Mouse (Mus musculus) gastrocnemius, adult 8-10 months (tissue): ENCODE results near the gene Ddx39. TPM values are rescaled to one million over a fixed set of nuclear protein-coding genes. Genes with fewer than 3 reads are reported as not detected.

Source experiments
- DNase-seq, 2 experiments: peaks; one replicate each; pipeline ENCODE4 v3.0.0; 2022; ENCODE audit warnings: low spot score in 2 of 2
- total RNA-seq, 4 experiments: library from RNA; stranded (reverse); gene quantifications; 2 replicates each; pipeline ENCODE4 v1.2.4; 2022

Gene Ddx39
- total RNA-seq, 4 experiments from 2014 or later = 10.6 to 12.0 (median 11.7) TPM

DNA sequence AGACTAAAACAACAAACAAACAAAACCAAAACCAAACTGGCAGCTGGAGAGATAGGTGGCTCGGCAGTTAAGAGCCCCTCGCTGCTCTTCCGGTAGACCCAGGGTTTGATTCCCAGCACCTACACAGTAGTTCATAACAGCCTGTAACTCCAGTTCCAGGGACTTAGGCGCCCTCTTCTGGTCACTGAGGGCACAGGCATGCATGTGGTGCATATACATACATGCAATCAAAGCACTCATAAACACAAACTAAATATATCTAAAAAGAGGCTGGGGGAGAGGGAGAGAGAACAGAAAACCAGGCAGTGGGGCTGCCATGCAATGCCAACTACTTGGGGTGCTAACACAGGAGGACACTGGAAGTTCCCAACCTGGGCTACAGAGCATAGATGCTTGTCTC lies 22.4 kb downstream of the Ddx39 start:
- DNase-seq = no peak

DNA sequence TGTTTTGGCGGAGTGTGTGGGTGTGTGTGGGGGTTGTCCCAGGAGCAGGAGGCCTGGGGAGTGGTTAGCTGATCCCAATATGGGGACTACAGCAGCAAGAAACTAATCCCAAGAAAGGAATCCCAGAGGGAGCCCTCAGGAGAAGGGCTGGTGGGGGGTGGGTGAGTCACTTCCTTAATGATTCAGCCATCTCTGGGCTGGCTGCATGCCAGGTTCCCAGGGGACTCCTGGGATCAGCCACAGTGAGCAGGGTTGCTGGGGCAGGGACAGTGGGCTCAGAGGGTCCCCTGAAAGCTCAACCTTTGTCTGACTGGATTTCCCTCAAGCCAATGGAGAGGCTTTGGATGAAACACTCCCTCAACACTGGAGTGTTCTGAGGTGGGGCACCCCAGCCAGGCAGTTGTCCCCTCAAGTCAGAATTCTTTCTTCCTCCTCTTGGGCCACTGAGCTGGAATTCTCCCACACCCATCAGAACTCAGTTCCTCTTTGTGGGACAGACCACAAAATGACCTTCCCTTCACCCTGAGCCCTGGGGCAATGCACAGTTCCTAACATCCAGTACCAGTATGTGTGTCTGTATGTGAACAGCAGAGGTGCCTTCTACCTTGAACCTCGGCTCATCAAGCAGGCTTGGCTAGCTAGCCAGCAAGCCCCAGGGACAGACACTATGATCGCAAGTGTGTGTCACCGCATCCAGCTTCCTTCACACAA lies 23.0 kb downstream of the Ddx39 start:
- DNase-seq = peak; percentile 46 to 64

GRCm38 (mm10) chr8:83738949-83739710 lies 24.2 kb downstream of the Ddx39 start:
- DNase-seq = no peak

DNA sequence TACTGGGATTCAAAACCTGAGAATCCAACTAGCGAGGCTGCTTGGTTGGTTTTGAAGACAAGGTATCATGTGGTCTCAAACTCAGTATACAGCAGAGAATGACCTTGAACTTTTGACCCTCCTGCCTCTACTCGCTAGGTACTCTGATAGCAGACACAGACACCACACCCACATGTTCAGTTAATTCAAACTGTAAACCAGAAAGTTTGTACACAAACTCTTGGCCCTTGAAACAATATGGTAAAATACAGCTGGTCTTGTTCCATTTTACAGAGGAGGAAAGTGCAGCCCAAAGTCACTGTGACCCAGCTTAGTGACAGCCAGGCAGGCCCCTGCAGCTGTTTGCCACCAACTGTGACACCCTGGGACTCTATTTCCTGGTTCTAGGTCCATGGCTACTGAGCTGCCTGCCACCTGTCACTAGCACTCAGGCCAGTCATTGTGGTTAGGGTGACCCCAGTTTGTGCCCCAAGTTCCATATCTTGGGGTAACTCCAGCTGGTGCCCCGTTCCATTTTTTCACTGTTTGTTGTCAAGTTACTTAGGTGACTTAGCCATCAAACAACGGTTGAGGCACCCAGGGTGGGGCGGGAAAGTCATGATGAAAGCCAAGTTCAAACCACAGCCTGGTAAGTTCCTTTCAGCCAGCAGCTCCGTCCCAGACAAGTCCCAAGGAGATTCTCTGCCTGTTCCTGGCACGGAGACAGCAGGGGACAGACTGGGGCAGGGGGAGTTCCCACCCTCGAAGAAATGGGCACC lies 24.9 kb downstream of the Ddx39 start:
- DNase-seq = no peak

GRCm38 (mm10) chr8:83740586-83740975 lies 25.6 kb downstream of the Ddx39 start:
- DNase-seq = no peak

GRCm38 (mm10) chr8:83740976-83741741 lies 26.2 kb downstream of the Ddx39 start, which contains the start of gene Adgre5:
Gene Adgre5 (minus strand): TSS chr8:83741326.
- DNase-seq = peak; percentile 56 to 71

- no peak for DNase-seq
Observed at GRCm38 (mm10) chr8:83741849-83742655, 27.1 kb downstream of the Ddx39 start.

DNA sequence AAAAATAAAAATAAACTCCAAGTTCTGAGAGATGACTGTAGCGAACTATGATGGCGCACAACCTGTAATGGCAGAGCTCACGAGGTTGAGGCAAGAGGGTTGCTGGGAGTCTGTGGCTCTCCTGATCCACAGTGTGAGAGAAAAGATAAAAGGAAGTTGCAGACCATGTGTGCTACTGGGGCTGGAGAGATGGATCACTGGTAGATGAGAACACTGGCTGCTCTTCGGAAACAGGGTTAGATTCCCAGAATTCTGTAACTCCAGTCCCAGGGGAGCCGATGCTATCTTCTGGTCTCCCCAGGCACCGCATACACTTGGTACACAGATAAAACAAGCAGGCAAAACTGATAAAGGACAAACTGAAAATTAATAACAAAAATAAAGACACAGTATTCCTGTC lies 28.0 kb downstream of the Ddx39 start:
- DNase-seq = no peak

DNA sequence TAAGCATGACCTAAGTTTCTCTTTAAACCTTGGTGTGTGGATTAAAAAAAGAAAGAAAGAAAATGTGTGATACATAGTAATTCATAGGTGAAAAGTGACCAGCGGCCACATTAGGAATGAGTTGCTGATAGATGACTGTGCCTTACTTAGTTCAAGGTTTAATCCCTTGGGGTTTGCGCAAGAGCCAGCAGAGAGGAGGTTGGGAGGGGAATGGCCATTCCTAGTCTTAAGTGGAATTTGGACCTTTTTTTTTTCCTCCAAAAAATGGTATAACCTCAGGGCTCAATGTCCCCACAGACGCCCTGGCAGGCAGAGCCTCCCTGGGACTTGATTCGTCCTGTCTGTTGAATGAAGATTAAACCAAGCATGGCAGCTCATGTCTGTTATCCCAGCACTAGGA lies 29.1 kb downstream of the Ddx39 start:
- DNase-seq = no peak

GRCm38 (mm10) chr8:83747661-83748346 lies 32.8 kb downstream of the Ddx39 start:
- DNase-seq = peak; percentile 39 to 56

DNA sequence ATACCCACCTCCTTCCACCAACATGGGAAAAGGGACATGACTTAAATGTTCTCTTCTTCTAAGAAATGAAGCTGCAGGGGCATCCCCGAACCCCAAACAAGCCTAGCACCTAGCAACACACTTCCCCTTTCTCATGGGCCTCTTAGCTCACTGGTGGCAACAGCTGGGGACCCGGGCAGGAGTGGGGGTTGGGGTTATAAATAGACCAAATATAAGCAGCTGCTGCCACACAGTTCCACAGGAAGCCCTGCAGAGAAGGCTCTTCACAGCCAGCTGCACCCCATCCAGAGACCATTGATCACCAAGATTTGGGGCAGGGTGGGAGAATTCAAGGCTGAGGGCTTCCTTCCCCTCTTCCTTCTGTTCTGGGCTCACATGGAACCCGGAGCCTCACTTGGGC lies 33.7 kb downstream of the Ddx39 start:
- peak; percentile 32 to 50 for DNase-seq

GRCm38 (mm10) chr8:83749265-83749664 lies 34.3 kb downstream of the Ddx39 start:
- no peak for DNase-seq

GRCm38 (mm10) chr8:83754149-83754548 lies 39.2 kb downstream of the Ddx39 start:
- DNase-seq = no peak

DNA sequence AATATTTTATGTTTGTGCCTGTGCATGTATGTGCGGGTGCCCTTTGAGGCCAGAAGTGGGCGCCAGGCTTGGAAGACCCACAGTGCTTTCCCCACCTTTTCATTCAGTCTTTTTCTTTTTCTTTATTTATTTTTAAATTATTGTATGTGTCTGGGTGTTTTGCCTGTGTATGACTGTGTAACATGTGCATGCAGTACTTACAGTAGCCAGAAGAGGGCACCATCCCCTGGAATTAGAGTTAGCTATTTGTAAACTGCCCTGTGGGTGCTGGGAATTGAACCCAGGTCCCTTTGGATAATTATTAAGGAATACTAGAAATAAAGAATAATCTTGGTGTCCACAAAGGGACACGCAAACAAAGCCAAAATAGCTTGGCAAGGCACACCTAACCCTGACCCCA lies 41.3 kb downstream of the Ddx39 start:
- DNase-seq = no peak

GRCm38 (mm10) chr8:83757084-83757607 lies 42.2 kb downstream of the Ddx39 start:
- no peak for DNase-seq

DNA sequence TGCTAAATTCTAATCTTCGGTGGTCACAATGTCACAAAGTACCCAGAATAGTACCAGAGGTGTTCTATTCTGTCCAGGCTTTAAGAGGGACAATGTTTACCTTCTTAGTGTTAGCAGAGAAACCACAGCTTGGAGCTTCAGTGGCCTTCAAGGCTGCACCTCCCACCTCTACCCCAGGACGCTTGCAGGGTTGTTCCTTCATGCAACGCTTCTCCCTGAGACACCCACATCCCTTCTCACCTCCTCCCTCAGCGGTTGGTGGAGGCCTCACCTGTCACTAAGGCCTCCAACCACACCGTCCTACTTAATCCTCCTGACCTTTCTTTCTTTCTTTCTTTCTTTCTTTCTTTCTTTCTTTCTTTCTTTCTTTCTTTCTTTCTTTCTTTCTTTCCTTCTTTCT lies 43.3 kb downstream of the Ddx39 start:
- DNase-seq = no peak

DNA sequence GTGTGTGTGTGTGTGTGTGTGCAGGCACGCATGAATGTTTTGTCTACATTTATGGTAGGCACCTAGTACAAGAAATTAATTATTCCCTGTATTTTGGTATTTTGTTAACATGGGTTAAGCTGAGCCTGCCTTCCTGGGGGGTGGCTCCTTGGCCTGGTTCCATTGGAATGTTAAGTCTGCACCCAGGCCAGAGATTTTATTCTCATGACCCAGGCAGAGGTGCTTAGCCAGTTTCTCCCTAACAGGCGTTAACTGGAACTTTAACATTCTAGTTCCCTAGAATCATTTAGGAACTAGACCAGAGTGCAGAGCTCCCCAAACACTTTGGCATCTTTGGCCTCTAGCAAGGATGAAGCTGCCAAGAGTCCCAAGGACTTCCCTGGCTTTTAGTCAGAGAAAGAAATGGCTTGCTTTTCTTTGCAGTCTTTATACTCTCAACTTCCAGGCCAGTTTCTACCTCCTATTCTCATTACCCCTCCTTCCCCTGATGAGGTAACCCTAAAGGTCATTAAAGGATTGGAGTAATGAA lies 44.3 kb downstream of the Ddx39 start:
- no peak for DNase-seq

DNA sequence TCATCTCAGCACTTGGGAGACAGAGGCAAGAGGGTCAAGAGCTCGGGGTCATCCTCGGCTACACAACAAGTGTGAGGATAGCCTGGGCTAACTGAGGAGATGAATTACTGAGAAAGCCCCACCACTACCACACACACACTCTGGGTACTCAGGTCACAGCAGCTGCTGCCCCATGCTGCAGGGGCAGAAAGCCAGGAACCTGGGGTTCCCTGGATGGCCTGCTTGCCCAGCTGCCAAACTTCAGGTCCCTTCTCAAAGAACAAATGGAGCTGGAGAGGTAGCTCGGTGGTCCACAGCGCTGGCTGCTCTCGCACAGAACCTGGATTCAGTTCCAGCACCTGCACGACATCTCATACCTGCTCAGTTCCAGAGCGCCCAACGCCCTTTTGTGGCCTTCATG lies 49.1 kb downstream of the Ddx39 start:
- DNase-seq = no peak

DNA sequence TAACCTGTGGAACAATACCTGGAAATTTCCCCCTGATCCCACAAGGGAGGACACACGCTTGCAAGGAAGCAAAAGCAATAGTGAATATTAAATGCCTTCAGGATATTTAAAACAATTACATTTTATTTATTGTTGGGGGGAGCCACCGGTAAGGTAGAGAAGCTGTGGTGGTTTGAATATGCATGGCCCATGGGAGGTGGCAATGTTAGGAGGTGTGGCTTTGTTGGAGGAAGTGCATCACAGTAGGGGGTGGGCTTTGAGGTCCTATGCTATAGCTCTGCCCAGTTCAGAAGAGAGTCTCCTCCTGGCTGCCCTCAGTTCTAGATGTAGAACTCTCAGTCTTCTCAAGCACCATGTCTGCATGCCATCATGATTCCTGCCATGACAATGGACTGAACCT lies 49.7 kb downstream of the Ddx39 start:
- no peak for DNase-seq
